Mouse (Mus musculus) megakaryocyte, adult 5-6 weeks (primary cell): Measurements from ENCODE around the gene Txndc5. TPM values are rescaled to one million over a fixed set of nuclear protein-coding genes. Genes with fewer than 3 reads are reported as not detected.

Experiments
- ATAC-seq: 2 replicates; pipeline ENCODE4 v1.8.0; 2016; ENCODE audit warnings: mild to moderate bottlenecking, inconsistent platforms; ENCODE audit not compliant: poor library complexity, severe bottlenecking
- total RNA-seq, 2 experiments: library from RNA; stranded (forward) in 1 of 2; stranded (reverse) in 1 of 2; fragments of 153-499, 151-499 nt in 1 of 2; fragments of 221-1000, 200-1000 nt in 1 of 2; gene quantifications; 2 replicates each; pipeline versions ENCODE4 v1.2.3 to v1.2.4; 2015 to 2017

The Txndc5 gene
- total RNA-seq, 2 experiments from 2014 or later = 96.8 to 101 TPM

DNA sequence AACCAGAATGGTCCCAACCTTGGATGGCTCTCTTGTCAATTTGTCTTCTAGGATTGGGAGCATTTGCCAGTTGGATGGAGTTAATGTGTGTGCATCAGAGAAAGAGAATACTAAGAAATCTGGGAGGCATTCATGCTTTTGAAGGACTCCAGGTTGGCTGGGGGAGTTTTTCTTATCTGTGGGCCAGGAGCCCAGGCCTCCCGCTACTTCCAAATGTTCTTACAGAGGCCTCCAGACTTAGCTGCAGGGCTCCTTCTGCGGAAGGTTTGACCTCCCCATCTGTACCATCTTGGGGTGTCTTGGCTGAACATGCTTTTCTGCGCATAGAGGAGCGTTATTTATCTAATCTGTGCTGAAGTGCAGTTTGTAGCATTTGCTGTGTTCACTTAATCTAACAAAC lies 56.0 kb downstream of the Txndc5 start:
- no peak for ATAC-seq

DNA sequence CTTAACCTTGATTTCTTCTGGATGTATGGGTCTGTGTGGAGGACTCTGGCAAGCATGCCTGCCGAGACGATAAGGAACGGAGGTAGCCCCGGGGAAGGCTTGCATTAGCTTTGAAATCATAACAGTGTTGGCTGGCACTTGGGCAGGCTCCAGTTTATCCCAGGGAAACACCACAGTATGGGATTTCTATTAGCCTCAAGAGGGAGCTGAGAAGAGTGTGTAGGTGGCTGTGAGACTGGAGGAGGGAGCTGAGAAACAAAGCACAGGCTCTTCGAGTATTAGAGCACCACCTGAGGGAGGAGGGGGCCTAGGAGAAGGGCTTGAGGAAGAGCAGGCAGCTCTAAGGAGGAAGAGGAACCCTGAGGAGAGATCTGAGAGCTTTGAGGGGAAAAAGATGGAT lies 57.7 kb downstream of the Txndc5 start:
- ATAC-seq = no peak

DNA sequence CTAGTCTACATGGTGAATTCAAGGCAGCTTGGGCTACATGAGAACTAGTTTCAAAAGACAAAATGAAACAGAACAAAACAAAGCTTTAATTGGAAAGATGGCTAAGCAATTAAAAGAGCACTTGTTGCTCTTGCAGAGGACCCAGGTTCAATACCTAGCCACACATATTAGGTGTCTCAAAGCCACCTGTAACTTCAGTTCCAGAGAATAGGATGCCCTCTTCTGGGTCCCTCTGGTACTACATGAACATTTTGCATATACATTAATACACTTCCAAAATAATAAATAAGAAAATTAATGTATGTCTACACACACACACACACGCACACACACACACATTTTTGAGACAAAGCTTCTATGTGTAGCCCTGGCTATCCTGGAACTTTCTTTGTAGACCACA lies 65.2 kb downstream of the Txndc5 start:
- no peak for ATAC-seq

DNA sequence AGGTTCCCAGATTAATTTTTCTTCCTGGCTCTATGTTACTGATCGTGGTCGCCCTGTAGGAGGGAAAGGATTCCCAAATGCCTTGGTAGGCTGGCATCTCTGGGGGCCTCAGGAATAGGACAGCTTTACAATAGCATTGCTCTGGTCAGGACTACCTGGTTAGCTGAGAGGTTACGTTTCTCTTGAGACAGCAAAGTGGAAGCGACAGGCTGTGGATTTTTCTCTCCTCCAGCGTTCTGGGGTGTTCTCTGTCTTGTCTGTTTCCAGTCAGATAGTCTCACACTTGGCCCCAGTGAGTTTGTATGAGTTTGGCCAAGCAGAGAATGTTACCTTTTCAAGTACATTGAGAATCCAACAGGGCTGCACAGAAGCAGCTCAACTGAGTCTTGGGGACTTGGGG lies 77.2 kb downstream of the Txndc5 start:
- no peak for ATAC-seq

Other genes starting within 250 kb of the Txndc5 start
- 0.39 TPM in 1 of 2 replicates, not detected in the other for gene Bmp6, start 183.7 kb downstream of the Txndc5 start, total RNA-seq (2015)
- 0.08 TPM in 1 of 2 replicates, not detected in the other for gene Bmp6, start 183.7 kb downstream of the Txndc5 start, total RNA-seq (2017)
- 1.6 and 2.1 TPM in 2 replicates for gene Bloc1s5, start 106.3 kb upstream of the Txndc5 start, total RNA-seq (2015)
- 3.6 and 5.9 TPM in 2 replicates for gene Bloc1s5, start 106.3 kb upstream of the Txndc5 start, total RNA-seq (2017)
- gene Eef1e1, start 130.2 kb upstream of the Txndc5 start, total RNA-seq (2015) = 14.8 and 19.2 TPM in 2 replicates
- 14.1 and 16.2 TPM in 2 replicates for gene Eef1e1, start 130.2 kb upstream of the Txndc5 start, total RNA-seq (2017)